Mouse (Mus musculus) kidney, embryonic 14.5 days (tissue): Measurements from ENCODE around the gene Cdc14a. TPM values are rescaled to one million over a fixed set of nuclear protein-coding genes. Genes with fewer than 3 reads are reported as not detected.

ENCODE experiments used
- ATAC-seq: fragments of 200-750 bp; cut with Nextera tagmentation; 2 replicates; pipeline ENCODE4 v1.8.0; 2017; ENCODE audit warnings: moderate number of reproducible peaks, mild to moderate bottlenecking, moderate TSS enrichment, moderate library complexity; ENCODE audit not compliant: low FRiP score, low TSS enrichment
- H3K27ac ChIP-seq: fragments of 300-500 bp; sonication (generic); 2 replicates; pipeline ENCODE4 v1.5.1; 2014; ENCODE audit warnings: low read depth, mild to moderate bottlenecking, low read length, moderate library complexity, mixed read lengths
- H3K27me3 ChIP-seq: fragments of 300-500 bp; sonication (generic); 2 replicates; pipeline ENCODE4 v1.6.1; 2014; ENCODE audit warnings: mild to moderate bottlenecking, low read length; ENCODE audit not compliant: control insufficient read depth, insufficient read depth
- H3K36me3 ChIP-seq: fragments of 300-500 bp; sonication (generic); 2 replicates; pipeline ENCODE4 v1.6.1; 2014; ENCODE audit warnings: low read length, mixed read lengths; ENCODE audit not compliant: control insufficient read depth, insufficient read depth
- H3K4me1 ChIP-seq: fragments of 300-500 bp; sonication (generic); 2 replicates; pipeline ENCODE4 v1.6.1; 2014; ENCODE audit warnings: low read length, mixed read lengths; ENCODE audit not compliant: control insufficient read depth, insufficient read depth
- H3K4me2 ChIP-seq: fragments of 300-500 bp; sonication (generic); replicated peaks from 2 replicates; pipeline ENCODE4 v1.6.1; 2014; ENCODE audit warnings: low read depth, mild to moderate bottlenecking, low read length
- H3K4me3 ChIP-seq: fragments of 300-500 bp; sonication (generic); 2 replicates; pipeline ENCODE4 v1.5.1; 2014; ENCODE audit warnings: mild to moderate bottlenecking, low read length
- H3K9ac ChIP-seq: fragments of 300-500 bp; sonication (generic); 2 replicates; pipeline ENCODE4 v1.6.1; 2014; ENCODE audit warnings: low read depth, mild to moderate bottlenecking, low read length, moderate library complexity
- H3K9me3 ChIP-seq: fragments of 300-500 bp; sonication (generic); 2 replicates; pipeline ENCODE4 v1.6.1; 2016; ENCODE audit warnings: low read length; ENCODE audit not compliant: control insufficient read depth
- WGBS: fragments of 180-500 bp; shearing (Covaris S2); extraction: QIAGEN DNeasy Blood & Tissue Kit; methylation state at CpG from one replicate; pipeline ENCODE4 v1.1.7; 2014; 5-methylcytosine and 5-hydroxymethylcytosine counted together
- polyA plus RNA-seq: library from polyadenylated mRNA; unstranded; fragments of >200 nt; fragmentation: Nextera tagmentation; extraction: Ambion mirVana; gene quantifications from 2 replicates; pipeline ENCODE4 v1.2.1, GENCODE M21; 2014

Cdc14a gene
- polyA plus RNA-seq, 1 experiment from 2014 or later, result 17.9 TPM

GRCm38 (mm10) chr3:116263977-116264376 is 159.9 kb downstream of the Cdc14a start:
- no peaks in the 10 kb centered on the region for H3K4me1 ChIP-seq
- H3K9ac ChIP-seq, result no peak overlapping the region
- H3K36me3 ChIP-seq, result no peaks in the 10 kb centered on the region
- no peak overlapping the region for H3K4me2 ChIP-seq
- no peaks in the 10 kb centered on the region for H3K27me3 ChIP-seq
- no peak overlapping the region for H3K4me3 ChIP-seq
- ATAC-seq, result no peak
- no peaks in the 10 kb centered on the region for H3K9me3 ChIP-seq
- no peak overlapping the region for H3K27ac ChIP-seq
- WGBS, result 79% methylated on average over 1 of the region's 1 CpGs

GRCm38 (mm10) chr3:116263061-116263460 is 160.8 kb downstream of the Cdc14a start:
- Histone ChIP-seq H3K9me3 (no peaks in the 10 kb centered on the region), H3K27ac (no peak overlapping the region), H3K36me3 (no peaks in the 10 kb centered on the region), H3K4me2 (no peak overlapping the region), H3K4me3 (no peak overlapping the region), H3K27me3 (no peaks in the 10 kb centered on the region), H3K9ac (no peak overlapping the region), H3K4me1 (no peaks in the 10 kb centered on the region)
- no peak for ATAC-seq
- 87% methylated on average over 5 of the region's 5 CpGs for WGBS

- H3K4me2 ChIP-seq, result no peak overlapping the region
- H3K4me3 ChIP-seq, result no peak overlapping the region
- H3K9me3 ChIP-seq, result no peaks in the 10 kb centered on the region
- no peak overlapping the region for H3K9ac ChIP-seq
- ATAC-seq, result peak; percentile 43; the same call in 1 of the 2 replicates
- 20% methylated on average over 5 of the region's 5 CpGs for WGBS
- peaks cover 29% of the 10 kb centered on the region for H3K27me3 ChIP-seq
- H3K27ac ChIP-seq, result no peak overlapping the region
- H3K4me1 ChIP-seq, result peaks cover 21% of the 10 kb centered on the region; the same call in 1 of the 2 replicates
- H3K36me3 ChIP-seq, result no peaks in the 10 kb centered on the region
Observed at GRCm38 (mm10) chr3:116256104-116256503, 167.7 kb downstream of the Cdc14a start.

GRCm38 (mm10) chr3:116253077-116253531 is 170.7 kb downstream of the Cdc14a start, which contains the start of gene Gpr88:
Gpr88 (minus strand) TSS chr3:116253503.
- H3K9me3 ChIP-seq, result no peaks in the 10 kb centered on the region
- peak; percentile 50; the same call in 1 of the 2 replicates for ATAC-seq

GRCm38 (mm10) chr3:116252255-116253040 is 171.4 kb downstream of the Cdc14a start:
- H3K9ac ChIP-seq, result peak overlapping the region; percentile 48; the same call in 1 of the 2 replicates
- peak overlapping the region; percentile 58 for H3K4me3 ChIP-seq
- no peak overlapping the region for H3K27ac ChIP-seq
- WGBS, result under 1% methylated on average over 46 of the region's 48 CpGs
- peak; percentile 61 for ATAC-seq
- H3K4me1 ChIP-seq, result peaks cover 22% of the 10 kb centered on the region; the same call in 1 of the 2 replicates
- no peaks in the 10 kb centered on the region for H3K9me3 ChIP-seq
- H3K36me3 ChIP-seq, result no peaks in the 10 kb centered on the region
- H3K27me3 ChIP-seq, result peaks cover 43% of the 10 kb centered on the region
- peak overlapping the region; percentile 98 for H3K4me2 ChIP-seq

More at GRCm38 (mm10) chr3:116253077-116253531, 170.7 kb downstream of the Cdc14a start, which contains the start of gene Gpr88:
- 5% methylated on average over 9 of the region's 9 CpGs for WGBS
- H3K4me3 ChIP-seq, result peak within 1 kb of the TSS; percentile 58
- no peak within 1 kb of the TSS for H3K27ac ChIP-seq
- H3K4me2 ChIP-seq, result peak within 1 kb of the TSS; percentile 98
- H3K27me3 ChIP-seq, result peaks cover 43% of the 10 kb centered on the region
- H3K9ac ChIP-seq, result peak within 1 kb of the TSS; percentile 48; the same call in 1 of the 2 replicates
- peaks cover 22% of the 10 kb centered on the region; the same call in 1 of the 2 replicates for H3K4me1 ChIP-seq
- H3K36me3 ChIP-seq, result no peaks in the 10 kb centered on the region

GRCm38 (mm10) chr3:116251481-116252254 is 172.2 kb downstream of the Cdc14a start:
- Histone ChIP-seq H3K4me2 (peak overlapping the region; percentile 98), H3K4me3 (peak overlapping the region; percentile 58), H3K36me3 (no peaks in the 10 kb centered on the region), H3K9ac (peak overlapping the region; percentile 48), H3K27me3 (peaks cover 43% of the 10 kb centered on the region), H3K4me1 (peaks cover 22% of the 10 kb centered on the region; the same call in 1 of the 2 replicates), H3K9me3 (no peaks in the 10 kb centered on the region), H3K27ac (no peak overlapping the region)
- ATAC-seq, result peak; percentile 76
- under 1% methylated on average over 66 of the region's 86 CpGs for WGBS

GRCm38 (mm10) chr3:116249026-116249425 is 174.8 kb downstream of the Cdc14a start:
- no peaks in the 10 kb centered on the region for H3K9me3 ChIP-seq
- peaks cover 22% of the 10 kb centered on the region; the same call in 1 of the 2 replicates for H3K4me1 ChIP-seq
- no peak overlapping the region for H3K4me2 ChIP-seq
- H3K36me3 ChIP-seq, result no peaks in the 10 kb centered on the region
- ATAC-seq, result no peak
- H3K27ac ChIP-seq, result no peak overlapping the region
- H3K27me3 ChIP-seq, result peaks cover 39% of the 10 kb centered on the region
- 75% methylated on average over 2 of the region's 2 CpGs for WGBS
- H3K9ac ChIP-seq, result no peak overlapping the region
- no peak overlapping the region for H3K4me3 ChIP-seq

- no peaks in the 10 kb centered on the region for H3K36me3 ChIP-seq
- no peak overlapping the region for H3K4me2 ChIP-seq
Observed at GRCm38 (mm10) chr3:116244476-116244875, 179.4 kb downstream of the Cdc14a start.

More at GRCm38 (mm10) chr3:116244476-116244875, 179.4 kb downstream of the Cdc14a start:
- H3K9ac ChIP-seq, result no peak overlapping the region
- WGBS, result 77% methylated on average over 6 of the region's 6 CpGs
- ATAC-seq, result no peak
- no peak overlapping the region for H3K4me3 ChIP-seq
- H3K9me3 ChIP-seq, result no peaks in the 10 kb centered on the region
- H3K27ac ChIP-seq, result no peak overlapping the region
- no peaks in the 10 kb centered on the region for H3K4me1 ChIP-seq
- H3K27me3 ChIP-seq, result no peaks in the 10 kb centered on the region; the same call in 1 of the 2 replicates
